Mouse (Mus musculus) macrophage (primary cell): ENCODE results near the gene Ms4a18. TPM values are rescaled to one million over a fixed set of nuclear protein-coding genes. Genes with fewer than 3 reads are reported as not detected.
A peak's percentile ranks its signal among the peaks of the same experiment; 100 is the strongest.

ENCODE experiments used
- H3K27ac ChIP-seq: fragments of 350-480 bp; formaldehyde crosslinking; 2 replicates; pipeline ENCODE4 v1.9.0; 2021
- H3K36me3 ChIP-seq: fragments of 350-480 bp; formaldehyde crosslinking; 2 replicates; pipeline ENCODE4 v1.9.0; 2021; ENCODE audit errors: inconsistent target
- H3K4me3 ChIP-seq: fragments of 350-480 bp; formaldehyde crosslinking; 2 replicates; pipeline ENCODE4 v1.9.0; 2021; ENCODE audit errors: inconsistent target
- H3K79me2 ChIP-seq: fragments of 350-480 bp; formaldehyde crosslinking; 2 replicates; pipeline ENCODE4 v1.9.0; 2021; ENCODE audit errors: inconsistent target
- WGBS: methylation state at CpG from one replicate; pipeline ENCODE4 v1.1.7; 2026; ENCODE audit warnings: inconsistent platforms; ENCODE audit not compliant: missing documents; 5-methylcytosine and 5-hydroxymethylcytosine counted together
- polyA plus RNA-seq: library from polyadenylated mRNA; stranded (reverse); fragments of 250-400 nt; gene quantifications from 3 replicates; pipeline ENCODE4 v1.2.4, GENCODE M21; 2018; ENCODE audit warnings: inconsistent platforms

Ms4a18 gene
- polyA plus RNA-seq, 1 experiment from 2014 or later = not detected

DNA sequence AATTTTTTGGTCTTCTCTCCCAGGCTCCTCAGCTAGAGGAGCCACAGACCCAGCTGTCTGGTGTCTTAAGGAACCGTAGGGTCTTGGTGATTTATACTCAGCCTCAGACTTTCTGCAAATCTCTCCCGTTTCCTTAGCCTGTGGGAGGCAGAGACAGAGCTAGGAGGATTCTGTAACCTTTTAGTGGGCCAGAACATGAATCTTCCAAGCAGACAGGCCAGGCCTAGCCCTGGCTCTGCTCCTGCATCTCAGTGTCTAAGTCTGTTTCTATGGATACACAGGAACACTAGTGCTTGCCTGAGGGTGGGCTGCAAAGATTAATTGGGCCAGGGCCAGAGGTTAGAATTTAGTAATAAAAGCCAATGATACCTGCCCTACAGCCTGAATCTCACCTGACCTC lies 44.6 kb downstream of the Ms4a18 start:
- Histone ChIP-seq H3K36me3 (no peaks in the 10 kb centered on the region), H3K79me2 (no peaks in the 10 kb centered on the region)
- 80% methylated on average over 2 of the region's 2 CpGs for WGBS

DNA sequence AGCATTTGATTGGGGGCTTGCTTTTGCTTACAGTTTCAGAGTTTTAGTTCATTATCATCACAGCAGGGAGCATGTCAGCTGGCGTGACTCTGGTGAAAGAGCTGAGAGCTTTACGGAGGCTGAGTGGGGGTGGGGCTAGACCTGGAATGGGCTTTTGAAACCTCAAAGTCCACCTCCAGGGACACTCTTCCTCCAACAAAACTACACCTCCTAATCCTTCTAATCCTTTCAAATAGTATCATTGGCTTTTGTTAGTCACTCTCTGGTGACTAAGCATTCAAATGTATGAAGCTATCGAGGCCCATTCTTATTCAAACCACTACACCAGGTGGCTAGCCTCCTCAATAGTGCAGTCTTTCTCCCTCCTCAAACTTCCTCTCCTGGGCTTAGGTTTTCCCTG lies 45.2 kb downstream of the Ms4a18 start:
- no peak overlapping the region for H3K27ac ChIP-seq
- H3K4me3 ChIP-seq = no peak overlapping the region
- no peaks in the 10 kb centered on the region for H3K36me3 ChIP-seq
- no peaks in the 10 kb centered on the region for H3K79me2 ChIP-seq
- whole genome bisulfite sequencing = 92% methylated on average over 3 of the region's 3 CpGs

More for the DNA sequence above, 44.6 kb downstream of the Ms4a18 start:
- Histone ChIP-seq H3K4me3 (no peak overlapping the region), H3K27ac (no peak overlapping the region)

DNA sequence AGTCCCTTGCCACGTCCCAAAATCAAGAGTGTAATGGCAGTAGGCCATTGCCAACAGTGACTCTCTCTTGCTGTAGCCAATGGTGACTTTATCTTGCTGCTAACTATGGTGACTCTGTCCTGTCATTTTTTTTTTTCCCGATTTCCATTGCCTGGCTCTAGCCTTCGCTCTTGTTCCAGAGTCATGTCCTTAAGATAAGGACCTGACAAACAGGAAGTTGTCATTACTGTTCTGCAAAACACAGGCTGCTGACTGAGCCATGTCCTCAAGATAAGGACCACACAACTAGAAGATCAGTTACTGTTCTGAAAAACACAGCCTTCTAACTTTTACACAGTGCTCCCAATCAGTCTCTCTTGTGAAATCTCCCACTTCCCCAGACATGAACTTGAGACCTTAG lies 47.4 kb downstream of the Ms4a18 start:
- Histone ChIP-seq H3K27ac (no peak overlapping the region), H3K36me3 (no peaks in the 10 kb centered on the region), H3K79me2 (no peaks in the 10 kb centered on the region), H3K4me3 (no peak overlapping the region)
- 60% methylated on average over 3 of the region's 3 CpGs for WGBS

DNA sequence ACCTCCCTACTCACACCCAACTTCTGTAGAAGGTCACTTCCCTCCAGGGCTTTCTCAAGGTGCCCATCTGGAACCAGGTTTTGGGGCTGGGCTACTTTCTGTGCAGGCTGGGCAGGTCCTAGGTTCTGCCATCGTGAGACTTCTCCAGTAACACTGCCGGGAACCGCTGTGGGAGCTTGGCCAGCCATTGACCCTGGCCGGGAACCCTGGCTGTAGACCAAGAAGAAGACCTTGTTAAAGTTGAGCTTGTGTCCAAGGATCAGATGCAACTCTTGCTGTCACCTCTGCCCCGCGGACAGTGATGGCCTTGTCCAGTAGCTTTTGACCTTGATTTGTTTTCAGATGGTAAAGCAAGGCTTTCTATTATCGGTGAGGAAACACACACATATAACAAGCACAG lies 49.3 kb downstream of the Ms4a18 start:
- WGBS = 94% methylated on average over 7 of the region's 7 CpGs
- no peaks in the 10 kb centered on the region for H3K79me2 ChIP-seq
- no peaks in the 10 kb centered on the region for H3K36me3 ChIP-seq
- no peak overlapping the region for H3K4me3 ChIP-seq
- no peak overlapping the region for H3K27ac ChIP-seq

DNA sequence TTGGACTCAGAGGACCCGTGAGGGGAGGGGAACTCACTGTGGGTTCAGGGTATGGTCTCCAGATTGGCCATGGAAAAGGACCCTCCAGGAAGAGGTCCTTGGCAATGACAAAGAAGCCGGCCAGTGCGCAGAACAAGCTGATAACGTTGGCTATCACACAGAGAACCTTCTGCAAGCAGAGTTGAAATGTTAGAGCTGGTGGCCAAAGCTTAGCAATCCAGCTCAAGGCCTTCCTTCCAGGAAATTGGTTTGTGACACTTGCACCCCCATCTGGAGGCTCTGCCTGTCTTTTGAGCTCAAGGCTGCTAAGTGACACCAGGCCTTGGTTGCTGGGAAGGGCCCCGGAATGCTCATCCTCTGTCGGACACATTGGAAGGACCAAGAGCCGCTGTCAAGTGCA lies 52.1 kb downstream of the Ms4a18 start:
- Histone ChIP-seq H3K79me2 (no peaks in the 10 kb centered on the region), H3K4me3 (no peak overlapping the region), H3K27ac (no peak overlapping the region), H3K36me3 (no peaks in the 10 kb centered on the region)
- 92% methylated on average over 7 of the region's 7 CpGs for WGBS

DNA sequence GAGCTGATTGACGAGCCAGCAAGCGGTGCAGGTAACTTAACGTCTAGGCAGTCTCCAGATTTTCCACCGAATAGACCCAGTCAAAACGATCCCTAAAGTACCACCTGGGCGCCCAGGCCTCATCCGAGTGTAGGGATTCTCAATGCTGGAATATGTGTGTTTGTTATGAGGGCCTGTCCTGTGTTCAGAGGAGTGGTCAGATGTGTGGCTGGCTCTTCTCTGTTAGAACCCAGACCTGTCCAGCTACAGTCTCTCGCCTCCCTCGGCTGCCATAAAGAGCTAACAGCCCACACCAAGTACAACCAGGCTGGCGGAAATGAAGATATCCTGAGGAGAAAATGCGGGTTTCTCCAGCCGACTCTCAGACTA lies 57.9 kb downstream of the Ms4a18 start:
- no peak overlapping the region for H3K4me3 ChIP-seq
- WGBS = 52% methylated on average over 12 of the region's 12 CpGs
- no peaks in the 10 kb centered on the region for H3K36me3 ChIP-seq
- H3K27ac ChIP-seq = no peak overlapping the region
- H3K79me2 ChIP-seq = no peaks in the 10 kb centered on the region

DNA sequence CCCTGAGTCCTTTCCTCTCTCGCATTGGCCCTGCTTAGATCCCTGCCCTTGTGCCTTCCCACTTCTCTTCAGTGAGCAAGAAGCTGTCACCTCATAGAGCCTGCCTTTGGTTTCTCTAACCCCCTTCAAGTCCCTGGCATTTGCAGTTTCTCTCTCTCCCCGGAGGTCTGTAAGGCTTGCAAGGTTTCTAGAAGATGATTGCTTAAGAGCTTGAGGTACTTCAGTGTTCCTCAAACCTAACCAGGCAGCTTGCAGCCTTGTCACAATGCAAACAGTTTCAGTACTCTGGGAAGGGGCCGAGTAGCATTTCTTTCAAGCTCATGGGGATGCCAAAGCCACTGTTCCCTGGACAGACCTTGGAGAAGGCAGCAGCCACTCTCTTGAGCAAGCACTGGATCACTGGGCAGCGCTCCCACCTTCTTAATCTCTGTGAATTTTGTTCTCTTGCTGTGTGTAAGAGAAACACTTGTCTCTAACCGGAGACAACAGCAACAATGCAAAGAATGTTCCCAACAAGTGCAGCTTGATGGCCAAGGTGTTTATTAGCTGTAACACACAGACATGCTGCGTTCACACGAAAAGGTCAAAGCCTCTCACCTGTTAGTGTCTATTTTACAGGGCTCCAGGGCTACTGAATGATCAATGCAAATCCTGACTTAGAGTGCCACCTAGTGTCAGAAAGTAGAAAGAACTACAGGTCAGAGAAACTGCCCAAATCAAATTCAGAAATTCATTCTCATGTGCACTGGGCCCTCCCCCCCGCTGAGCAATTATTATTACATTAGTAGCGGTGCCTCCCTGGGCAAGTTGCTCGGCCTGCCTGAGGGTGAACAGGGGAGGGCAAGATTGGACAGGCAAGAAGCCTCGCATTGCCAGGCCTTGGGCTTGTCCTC lies 58.5 kb downstream of the Ms4a18 start:
- no peak overlapping the region for H3K27ac ChIP-seq
- H3K36me3 ChIP-seq = no peaks in the 10 kb centered on the region
- no peaks in the 10 kb centered on the region for H3K79me2 ChIP-seq
- 35% methylated on average over 11 of the region's 11 CpGs for WGBS
- H3K4me3 ChIP-seq = no peak overlapping the region

DNA sequence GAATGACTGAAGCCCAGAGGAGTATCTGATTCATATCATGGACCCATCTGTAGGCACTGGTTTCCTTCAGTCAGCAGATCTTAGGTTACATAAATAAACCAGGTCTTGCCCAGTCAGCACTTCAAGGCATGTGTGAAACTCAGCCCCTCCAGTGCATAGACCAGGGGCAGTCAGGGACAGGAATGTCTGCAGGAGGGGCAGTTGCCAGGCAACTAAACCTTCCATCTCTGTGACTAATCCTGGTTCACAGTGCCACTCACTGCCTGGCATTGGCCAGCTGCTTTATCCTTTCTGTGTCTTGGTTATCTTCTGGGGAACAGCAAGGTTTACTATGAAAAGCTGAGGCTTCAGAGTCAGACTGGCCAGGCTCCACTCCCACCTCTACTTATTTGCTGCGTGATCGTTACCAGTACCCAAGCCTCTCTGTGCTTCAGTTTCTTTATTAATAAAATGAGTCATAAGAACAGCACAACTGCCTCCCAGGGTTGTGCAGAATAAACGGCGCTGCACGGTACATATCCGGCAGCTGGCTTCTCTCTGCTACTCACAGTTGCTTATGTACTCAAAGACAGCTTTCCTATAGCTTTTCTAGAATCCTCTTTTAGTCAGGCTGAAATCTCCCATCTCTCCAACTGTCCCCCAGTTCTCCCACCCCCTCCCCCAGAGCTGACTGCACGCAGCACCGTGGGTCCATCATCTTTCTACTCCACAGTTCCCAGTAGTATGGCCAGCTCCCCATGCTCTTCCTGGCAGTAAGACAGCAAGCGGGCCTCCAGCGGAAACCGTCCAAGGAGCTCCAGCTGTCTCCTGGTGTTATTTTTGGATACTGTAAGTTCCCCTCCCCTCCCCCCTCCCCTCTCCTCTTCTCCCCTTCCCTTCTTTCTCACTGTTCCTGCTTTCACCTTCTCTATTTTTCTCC lies 65.6 kb downstream of the Ms4a18 start:
- Histone ChIP-seq H3K79me2 (peaks cover 18% of the 10 kb centered on the region), H3K36me3 (no peaks in the 10 kb centered on the region), H3K4me3 (no peak overlapping the region), H3K27ac (no peak overlapping the region)
- WGBS = 71% methylated on average over 11 of the region's 11 CpGs

DNA sequence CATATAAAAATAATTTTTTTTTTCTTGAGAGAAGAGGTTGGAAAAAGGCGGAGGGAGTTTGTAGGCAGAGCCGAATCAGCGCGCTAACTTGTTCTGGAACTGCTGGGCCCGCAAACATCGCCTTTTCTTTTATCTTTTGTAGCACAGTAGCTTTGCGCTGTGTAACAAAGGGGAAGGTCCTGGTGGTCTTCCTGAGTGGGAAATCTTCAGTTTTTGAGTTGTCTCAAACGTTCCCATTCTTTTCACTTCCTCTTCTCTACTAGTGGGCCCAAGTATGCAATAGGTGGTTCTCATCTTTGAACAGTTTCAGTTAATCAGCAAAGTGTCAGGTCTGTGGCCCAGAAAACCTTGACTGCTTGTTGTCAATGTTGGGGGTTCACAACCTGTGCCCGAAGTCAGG lies 68.3 kb downstream of the Ms4a18 start:
- H3K27ac ChIP-seq = peak overlapping the region; percentile 47

DNA sequence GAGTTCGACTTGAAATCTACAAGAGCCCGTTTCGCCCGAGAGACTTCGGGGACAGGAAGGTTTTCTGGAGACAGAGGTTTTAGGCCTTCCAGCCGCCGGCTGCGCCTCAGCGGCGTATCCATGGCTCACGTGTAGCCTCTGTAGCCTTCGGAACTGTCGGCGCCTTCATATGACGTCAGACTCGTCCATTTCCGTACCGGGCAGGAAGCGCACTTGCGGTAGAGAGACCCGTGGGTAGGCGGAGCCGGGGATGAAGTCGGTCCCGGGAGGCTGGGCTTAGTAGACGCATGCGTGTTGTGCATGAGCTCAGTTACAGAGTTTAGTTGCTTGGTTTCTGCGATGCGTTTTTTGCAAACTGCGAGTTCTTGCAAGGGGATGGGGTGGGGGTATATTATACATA lies 68.7 kb downstream of the Ms4a18 start, which contains the start of gene Ccdc86:
Gene Ccdc86 (minus strand): TSS at position 155 of the 400 bp plus-strand sequence.
- H3K79me2 ChIP-seq = peaks cover 35% of the 10 kb centered on the region
- 1% methylated on average over 30 of the region's 30 CpGs for whole genome bisulfite sequencing
- peak within 1 kb of the TSS; percentile 81 for H3K4me3 ChIP-seq
- peaks cover 11% of the 10 kb centered on the region for H3K36me3 ChIP-seq
- peak within 1 kb of the TSS; percentile 57 for H3K27ac ChIP-seq

More for the DNA sequence above, 68.3 kb downstream of the Ms4a18 start:
- H3K79me2 ChIP-seq = peaks cover 35% of the 10 kb centered on the region
- H3K36me3 ChIP-seq = peaks cover 8% of the 10 kb centered on the region
- 13% methylated on average over 9 of the region's 9 CpGs for WGBS
- peak overlapping the region; percentile 81 for H3K4me3 ChIP-seq

DNA sequence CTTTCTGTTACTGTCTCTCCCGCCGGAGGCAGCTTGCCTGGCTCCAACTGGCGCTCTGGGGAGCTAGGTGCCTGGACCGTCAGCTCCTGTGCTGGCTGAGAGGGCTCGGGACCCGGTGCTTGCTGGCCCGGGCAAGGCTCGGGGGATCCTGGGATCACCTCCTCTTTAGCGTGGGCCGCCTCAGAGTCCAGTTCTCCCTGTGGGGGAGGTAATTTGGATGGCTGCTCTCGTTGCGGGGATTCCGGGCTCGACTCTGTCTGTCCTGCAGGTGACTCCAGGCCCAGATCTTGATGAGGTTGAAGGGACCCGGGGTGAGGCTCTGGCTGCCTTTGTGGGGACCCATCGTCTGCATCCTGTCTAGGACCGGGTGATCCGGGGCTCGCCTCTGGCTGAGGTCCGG lies 69.4 kb downstream of the Ms4a18 start:
- Histone ChIP-seq H3K36me3 (peaks cover 15% of the 10 kb centered on the region), H3K27ac (peak overlapping the region; percentile 57), H3K4me3 (peak overlapping the region; percentile 81), H3K79me2 (peaks cover 35% of the 10 kb centered on the region)
- under 1% methylated on average over 20 of the region's 20 CpGs for WGBS

DNA sequence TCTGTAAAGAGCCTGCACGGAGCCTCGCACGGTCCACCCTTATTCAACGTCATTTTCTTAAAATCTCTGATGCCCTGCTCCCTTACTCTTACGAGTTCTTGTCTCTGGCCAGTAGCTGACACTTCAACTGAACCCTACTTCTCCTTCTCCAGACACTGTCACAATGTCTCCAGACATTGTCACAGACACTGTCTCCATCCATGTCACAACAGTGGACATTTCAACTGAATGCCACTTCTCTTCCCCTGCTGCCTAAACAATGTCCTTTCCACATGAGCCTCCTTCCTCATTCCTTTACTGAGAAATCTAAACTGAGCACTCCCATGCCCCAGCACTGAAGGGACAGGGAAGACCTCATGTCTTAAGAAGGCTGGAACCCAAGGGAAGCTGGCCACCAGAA lies 70.6 kb downstream of the Ms4a18 start:
- WGBS = 75% methylated on average over 5 of the region's 5 CpGs
- Histone ChIP-seq H3K79me2 (peaks cover 35% of the 10 kb centered on the region), H3K4me3 (peak overlapping the region; percentile 81), H3K27ac (peak overlapping the region; percentile 57), H3K36me3 (peaks cover 27% of the 10 kb centered on the region)
